Mouse (Mus musculus): ENCODE measurements around the gene Fam78a. TPM values are rescaled to one million over a fixed set of nuclear protein-coding genes. Genes with fewer than 3 reads are reported as not detected.

Gene Fam78a
- total and polyA plus RNA-seq, 3 experiments, result 16.0 to 17.4 TPM; not detected in 1

DNA sequence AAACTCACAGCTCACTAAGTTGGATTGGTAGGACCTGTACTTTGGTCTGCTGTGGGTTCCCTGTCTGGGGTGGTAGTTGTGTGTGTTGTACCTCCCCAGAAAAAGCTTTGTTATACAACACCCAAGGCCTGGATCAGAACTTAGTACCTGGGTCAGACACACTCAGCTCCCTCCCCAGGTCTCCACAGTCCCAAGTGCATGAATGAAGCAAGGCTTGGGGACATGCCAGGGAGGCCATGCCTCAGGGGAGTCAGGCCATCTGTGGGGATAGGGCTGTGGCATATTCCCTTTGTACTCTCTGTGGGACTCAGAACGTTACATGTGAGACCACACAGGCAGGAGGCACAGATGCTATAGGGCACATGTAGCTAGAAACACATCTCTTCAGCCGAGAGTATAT is 5.5 kb upstream of the Fam78a start:
- no peaks in the 10 kb centered on the region for H3K79me2 ChIP-seq (ENCODE audit: control insufficient read depth, insufficient read depth, low read length, poor library complexity)
- no peak for TF ChIP-seq POLR2AphosphoS5 (IDR thresholded peaks at IDR 0.05; ENCODE audit: borderline replicate concordance, low read depth, low read length)
- no peak for TF ChIP-seq GABPA (IDR thresholded peaks at IDR 0.05; ENCODE audit: low read depth, low read length)
- no peak for TF ChIP-seq GATA1 (IDR thresholded peaks at IDR 0.05; ENCODE audit: low read depth, low read length)
- no peak for TF ChIP-seq E2F4 (IDR thresholded peaks at IDR 0.05; ENCODE audit: borderline replicate concordance, low read depth, low read length)
- TF ChIP-seq CHD2 (IDR thresholded peaks at IDR 0.05; ENCODE audit: low read length), result no peak
- TF ChIP-seq NRF1 (IDR thresholded peaks at IDR 0.05; ENCODE audit: insufficient read depth, low read depth, low read length, poor library complexity, severe bottlenecking), result no peak
- no peak for TF ChIP-seq TAL1 (IDR thresholded peaks at IDR 0.05; ENCODE audit: low read length)
- no peak for TF ChIP-seq ZC3H11A (IDR thresholded peaks at IDR 0.05; ENCODE audit: low read depth, low read length)
- no peak for TF ChIP-seq MYC (IDR thresholded peaks at IDR 0.05; ENCODE audit: low read depth, low read length)
- TF ChIP-seq ELF1 (IDR thresholded peaks at IDR 0.05; ENCODE audit: low read depth, low read length), result no peak
- TF ChIP-seq POLR2AphosphoS2 (IDR thresholded peaks at IDR 0.05; ENCODE audit: low read length), result no peak
- TF ChIP-seq RCOR1 (IDR thresholded peaks at IDR 0.05; ENCODE audit: low read depth, low read length), result no peak
- no peak for TF ChIP-seq MAZ (IDR thresholded peaks at IDR 0.05; ENCODE audit: low read depth, low read length)
- no peak for TF ChIP-seq TCF12 (IDR thresholded peaks at IDR 0.05; ENCODE audit: low read depth, low read length)
- no peak for TF ChIP-seq MEF2A (IDR thresholded peaks at IDR 0.05; ENCODE audit: extremely low read depth, insufficient replicate concordance, low read depth, low read length, poor library complexity, severe bottlenecking)
- no peak for TF ChIP-seq MXI1 (IDR thresholded peaks at IDR 0.05; ENCODE audit: low read depth, low read length)
- no peak for TF ChIP-seq USF1 (IDR thresholded peaks at IDR 0.05; ENCODE audit: low read depth, low read length)
- peaks cover 1 to 21% of the 10 kb centered on the region in 2 experiments for H3K4me1 ChIP-seq (ENCODE audit: control insufficient read depth in 1 of 2, insufficient read depth in 2 of 2, low read length in 2 of 2)
- H3K27ac ChIP-seq (ENCODE audit: control insufficient read depth, low read depth, low read length), result no peak overlapping the region
- no peaks in the 10 kb centered on the region for H3K27me3 ChIP-seq (ENCODE audit: control insufficient read depth in 1 of 2, insufficient read depth in 2 of 2, low read length in 2 of 2)
- no peak for DNase-seq (ENCODE audit: low read depth, low spot score)
- H3K9me3 ChIP-seq (replicated peaks; ENCODE audit: insufficient read depth, low read length), result no peaks in the 10 kb centered on the region
- no peak overlapping the region for H3K9ac ChIP-seq (ENCODE audit: control insufficient read depth, low read depth, low read length, poor library complexity, severe bottlenecking)
- H3K4me3 ChIP-seq (ENCODE audit: control insufficient read depth in 1 of 2, insufficient read depth in 1 of 2, low read depth in 2 of 2, low read length in 2 of 2), result no peak overlapping the region
- peaks cover 0 to 12% of the 10 kb centered on the region in 2 experiments; a peak in 2 of 4 replicates for H3K36me3 ChIP-seq (ENCODE audit: control insufficient read depth in 1 of 2, insufficient read depth in 2 of 2, low read length in 2 of 2)

DNA sequence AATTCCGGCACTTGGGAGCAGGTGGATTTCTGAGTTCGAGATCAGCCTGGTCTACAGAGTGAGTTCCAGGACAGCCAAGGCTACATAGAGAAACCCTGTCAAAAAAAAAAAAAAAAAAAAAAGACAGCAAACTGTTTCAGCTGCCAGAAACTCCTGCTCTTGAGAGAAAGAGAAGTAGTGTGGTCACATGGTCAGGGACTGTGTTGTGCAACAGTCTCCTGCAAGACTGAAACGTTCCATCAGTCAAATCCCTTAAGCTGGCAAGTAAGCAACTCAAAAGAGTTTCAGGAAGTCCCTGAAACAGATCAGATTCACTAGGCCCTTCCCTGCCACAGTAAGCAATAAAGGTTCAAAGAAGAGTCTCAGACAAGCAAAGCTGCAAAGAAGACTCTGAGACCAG is 4.9 kb upstream of the Fam78a start:
- DNase-seq (ENCODE audit: low read depth, low spot score), result peak; percentile 53
- Histone ChIP-seq H3K9ac (ENCODE audit: control insufficient read depth, low read depth, low read length, poor library complexity, severe bottlenecking) (no peak overlapping the region), H3K79me2 (ENCODE audit: control insufficient read depth, insufficient read depth, low read length, poor library complexity) (no peaks in the 10 kb centered on the region), H3K27me3 (ENCODE audit: control insufficient read depth in 1 of 2, insufficient read depth in 2 of 2, low read length in 2 of 2) (no peaks in the 10 kb centered on the region), H3K9me3 (replicated peaks; ENCODE audit: insufficient read depth, low read length) (no peaks in the 10 kb centered on the region), H3K4me1 (ENCODE audit: control insufficient read depth in 1 of 2, insufficient read depth in 2 of 2, low read length in 2 of 2) (peaks cover 5 to 20% of the 10 kb centered on the region in 2 experiments), H3K36me3 (ENCODE audit: control insufficient read depth in 1 of 2, insufficient read depth in 2 of 2, low read length in 2 of 2) (peaks cover 0 to 14% of the 10 kb centered on the region in 2 experiments; a peak in 2 of 4 replicates), H3K27ac (ENCODE audit: control insufficient read depth, low read depth, low read length) (no peak overlapping the region), H3K4me3 (ENCODE audit: control insufficient read depth in 1 of 2, insufficient read depth in 1 of 2, low read depth in 2 of 2, low read length in 2 of 2) (no peak overlapping the region)
- TF ChIP-seq MYC (IDR thresholded peaks at IDR 0.05; ENCODE audit: low read depth, low read length) (no peak), ZNF384 (IDR thresholded peaks at IDR 0.05; ENCODE audit: low read depth, low read length) (peak; percentile 83), USF1 (IDR thresholded peaks at IDR 0.05; ENCODE audit: low read depth, low read length) (peak; percentile 77)

Measured in MEL (cell line).